Mouse (Mus musculus): ENCODE measurements around the gene Rarres2.

Rarres2 gene

GRCm38 (mm10) chr6:48572572-48573061 lies at the start of gene Rarres2:
Gene Rarres2, minus strand, starts transcription at chr6:48572789.
- peak; percentile 80 for DNase-seq

- DNase-seq, result no peak
Observed at GRCm38 (mm10) chr6:48620031-48620430, 47.4 kb upstream of the Rarres2 start.

- DNase-seq, result no peak
Observed at GRCm38 (mm10) chr6:48614756-48615155, 42.2 kb upstream of the Rarres2 start.

- DNase-seq, result no peak
Observed at GRCm38 (mm10) chr6:48613464-48613863, 40.9 kb upstream of the Rarres2 start.

GRCm38 (mm10) chr6:48610657-48611056 lies 38.1 kb upstream of the Rarres2 start:
- no peak for DNase-seq

GRCm38 (mm10) chr6:48609512-48609911 lies 36.9 kb upstream of the Rarres2 start:
- DNase-seq, result no peak

GRCm38 (mm10) chr6:48608124-48608523 lies 35.5 kb upstream of the Rarres2 start:
- no peak for DNase-seq

- peak; percentile 56 for DNase-seq
Observed at GRCm38 (mm10) chr6:48602080-48602741, 29.6 kb upstream of the Rarres2 start.

GRCm38 (mm10) chr6:48601271-48602079 lies 28.9 kb upstream of the Rarres2 start, which contains the start of gene Zfp775:
Gene Zfp775, plus strand, starts transcription at chr6:48602063.
- DNase-seq, result peak; percentile 98

GRCm38 (mm10) chr6:48600594-48600993 lies 28.0 kb upstream of the Rarres2 start:
- DNase-seq, result no peak

- no peak for DNase-seq
Observed at GRCm38 (mm10) chr6:48597233-48597625, 24.6 kb upstream of the Rarres2 start.

GRCm38 (mm10) chr6:48596545-48597232 lies 24.1 kb upstream of the Rarres2 start:
- DNase-seq, result no peak

- DNase-seq, result no peak
Observed at GRCm38 (mm10) chr6:48595278-48595677, 22.7 kb upstream of the Rarres2 start.

GRCm38 (mm10) chr6:48594043-48594738 lies 21.6 kb upstream of the Rarres2 start:
- peak; percentile 78 for DNase-seq

GRCm38 (mm10) chr6:48593158-48594042 lies 20.8 kb upstream of the Rarres2 start, which contains the start of the genes Repin1 and Gm44965:
Gene Repin1, plus strand, starts transcription at chr6:48593883.
Gene Gm44965, plus strand, starts transcription at chr6:48593941.
- peak; percentile 97 for DNase-seq

GRCm38 (mm10) chr6:48591871-48592270 lies 19.3 kb upstream of the Rarres2 start:
- DNase-seq, result no peak

- peak; percentile 61 for DNase-seq
Observed at GRCm38 (mm10) chr6:48591221-48591845, 18.7 kb upstream of the Rarres2 start.

GRCm38 (mm10) chr6:48589194-48589750 lies 16.7 kb upstream of the Rarres2 start, which contains the start of gene Gm45021:
Gene Gm45021, plus strand, starts transcription at chr6:48589610.
- no peak for DNase-seq

- DNase-seq, result peak; percentile 71
Observed at GRCm38 (mm10) chr6:48582037-48582436, 9.4 kb upstream of the Rarres2 start.

GRCm38 (mm10) chr6:48581257-48581656 lies 8.7 kb upstream of the Rarres2 start:
- DNase-seq, result no peak
